Mouse (Mus musculus) CH12.LX (cell line): ENCODE data around the gene Srsf6. TPM values are rescaled to one million over a fixed set of nuclear protein-coding genes. Genes with fewer than 3 reads are reported as not detected.

Experiments used
- DNase-seq: peaks from one replicate; pipeline ENCODE4 v3.0.0-alpha.2; 2013; ENCODE audit errors: extremely low read depth
- H3K27ac ChIP-seq: 2 replicates; pipeline ENCODE4 v1.5.1; 2012; ENCODE audit warnings: low read depth, mild to moderate bottlenecking, control low read depth, moderate library complexity; ENCODE audit not compliant: insufficient read depth
- H3K27me3 ChIP-seq: replicated peaks from 2 replicates; pipeline ENCODE3; 2012; ENCODE audit warnings: inconsistent platforms
- H3K36me3 ChIP-seq, 2 experiments: replicated peaks in 1 of 2; 2 replicates each; pipeline versions ENCODE3 to v1.6.1; 2012; ENCODE audit warnings: inconsistent platforms in 1 of 2, low read length in 1 of 2, mild to moderate bottlenecking in 1 of 2, mixed read lengths in 1 of 2, moderate library complexity in 1 of 2; ENCODE audit not compliant: control insufficient read depth in 1 of 2, insufficient read depth in 1 of 2
- H3K4me1 ChIP-seq, 2 experiments: 2 replicates each; pipeline ENCODE4 v1.6.1; 2012; ENCODE audit warnings: inconsistent platforms in 1 of 2, moderate library complexity in 1 of 2; ENCODE audit not compliant: insufficient read depth in 2 of 2, control insufficient read depth in 1 of 2
- H3K4me2 ChIP-seq: 2 replicates; pipeline ENCODE4 v1.6.1; 2012; ENCODE audit warnings: low read depth, mild to moderate bottlenecking, control low read depth; ENCODE audit not compliant: poor library complexity, insufficient read depth, severe bottlenecking
- H3K4me3 ChIP-seq, 3 experiments: fragments of 150-350 bp in 1 of 3; sonication (generic) in 1 of 3; replicated peaks in 1 of 3; 2 replicates each; pipeline versions ENCODE3 to v1.5.1; 2011 to 2012; ENCODE audit warnings: low read depth in 2 of 3, low read length in 2 of 3, mild to moderate bottlenecking in 2 of 3, moderate library complexity in 2 of 3, control low read depth in 1 of 3, improper control_type of control experiment in 1 of 3, inconsistent platforms in 1 of 3, mixed read lengths in 1 of 3; ENCODE audit not compliant: poor library complexity in 1 of 3
- H3K79me2 ChIP-seq: replicated peaks from 2 replicates; pipeline ENCODE4 v1.6.1; 2012; ENCODE audit warnings: mild to moderate bottlenecking, moderate library complexity; ENCODE audit not compliant: control insufficient read depth, poor library complexity, insufficient read depth, severe bottlenecking; ENCODE audit errors: extremely low read depth
- H3K9ac ChIP-seq: 2 replicates; pipeline ENCODE4 v1.6.1; 2012; ENCODE audit warnings: low read depth, mild to moderate bottlenecking, control low read depth, moderate library complexity; ENCODE audit not compliant: insufficient read depth
- H3K9me3 ChIP-seq: replicated peaks from 2 replicates; pipeline ENCODE3; 2012; ENCODE audit warnings: low read length, inconsistent platforms, mixed read lengths
- BHLHE40 ChIP-seq: IDR thresholded peaks from 2 replicates; pipeline ENCODE4 v1.6.1; 2011; ENCODE audit warnings: mild to moderate bottlenecking, low read depth, low read length, improper control_type of control experiment
- CHD1 ChIP-seq: IDR thresholded peaks from 2 replicates; pipeline ENCODE4 v1.6.1; 2012; ENCODE audit warnings: low read depth, low read length, improper control_type of control experiment, inconsistent platforms
- CTCF ChIP-seq, 2 experiments: IDR thresholded peaks in 1 of 2; conservative IDR thresholded peaks in 1 of 2; 2 replicates each; pipeline ENCODE4 v1.5.1; 2011 to 2012; ENCODE audit warnings: low read depth in 2 of 2, low read length in 2 of 2, improper control_type of control experiment in 1 of 2, inconsistent platforms in 1 of 2, mild to moderate bottlenecking in 1 of 2, moderate library complexity in 1 of 2
- EP300 ChIP-seq: IDR thresholded peaks from 2 replicates; pipeline ENCODE4 v1.6.1; 2011; ENCODE audit warnings: low read length, improper control_type of control experiment
- GABPA ChIP-seq: IDR thresholded peaks from 2 replicates; pipeline ENCODE4 v1.6.1; 2012; ENCODE audit warnings: low read depth, low read length, improper control_type of control experiment, inconsistent platforms; ENCODE audit not compliant: insufficient replicate concordance
- HCFC1 ChIP-seq: IDR thresholded peaks from 2 replicates; pipeline ENCODE4 v1.6.1; 2012; ENCODE audit warnings: low read depth, mild to moderate bottlenecking, inconsistent platforms, low read length, improper control_type of control experiment
- JUND ChIP-seq: conservative IDR thresholded peaks from 2 replicates; pipeline ENCODE4 v1.6.1; 2011; ENCODE audit warnings: low read depth, low read length, improper control_type of control experiment
- KAT2A ChIP-seq: IDR thresholded peaks from 2 replicates; pipeline ENCODE4 v1.6.1; 2012; ENCODE audit warnings: low read length, improper control_type of control experiment, inconsistent platforms; ENCODE audit not compliant: insufficient replicate concordance
- MAX ChIP-seq: IDR thresholded peaks from 2 replicates; pipeline ENCODE4 v1.6.1; 2011; ENCODE audit warnings: low read length, improper control_type of control experiment
- MEF2A ChIP-seq: IDR thresholded peaks from 2 replicates; pipeline ENCODE4 v1.6.1; 2014; ENCODE audit warnings: low read depth, mild to moderate bottlenecking, inconsistent platforms, low read length, improper control_type of control experiment, borderline replicate concordance
- PAX5 ChIP-seq: IDR thresholded peaks from 2 replicates; pipeline ENCODE4 v1.6.1; 2012; ENCODE audit warnings: low read length, inconsistent platforms, mixed read lengths
- POLR2AphosphoS2 ChIP-seq: IDR thresholded peaks from 2 replicates; pipeline ENCODE4 v1.6.1; 2011; ENCODE audit warnings: low read depth, low read length, improper control_type of control experiment
- RAD21 ChIP-seq: IDR thresholded peaks from 2 replicates; pipeline ENCODE4 v1.6.1; 2011; ENCODE audit warnings: low read depth, mild to moderate bottlenecking, low read length, improper control_type of control experiment, moderate library complexity
- RCOR1 ChIP-seq: conservative IDR thresholded peaks from 2 replicates; pipeline ENCODE4 v1.6.1; 2012; ENCODE audit warnings: low read depth, mild to moderate bottlenecking, inconsistent platforms, low read length, improper control_type of control experiment
- SIN3A ChIP-seq: IDR thresholded peaks from 2 replicates; pipeline ENCODE4 v1.6.1; 2012; ENCODE audit warnings: low read length, improper control_type of control experiment, inconsistent platforms
- SMC3 ChIP-seq: IDR thresholded peaks from 2 replicates; pipeline ENCODE4 v1.6.1; 2011; ENCODE audit warnings: low read depth, low read length, improper control_type of control experiment
- TBP ChIP-seq: conservative IDR thresholded peaks from 2 replicates; pipeline ENCODE4 v1.6.1; 2011; ENCODE audit warnings: low read depth, low read length, improper control_type of control experiment
- TCF12 ChIP-seq: IDR thresholded peaks from 2 replicates; pipeline ENCODE4 v1.6.1; 2014; ENCODE audit warnings: low read depth, mild to moderate bottlenecking, inconsistent platforms, low read length, improper control_type of control experiment
- UBTF ChIP-seq: IDR thresholded peaks from 2 replicates; pipeline ENCODE4 v1.6.1; 2012; ENCODE audit warnings: low read depth, mild to moderate bottlenecking, inconsistent platforms, low read length, improper control_type of control experiment, moderate library complexity
- ZKSCAN1 ChIP-seq: IDR thresholded peaks from 2 replicates; pipeline ENCODE4 v1.6.1; 2012; ENCODE audit warnings: low read depth, inconsistent platforms, low read length, improper control_type of control experiment, borderline replicate concordance
- dilution Hi-C: fragments of 300-500 bp; cut with MboI; formaldehyde crosslinking; loops from 2 replicates; pipeline ENCODE4 v1.14.3; 2020; ENCODE audit warnings: low sequenced_read_pairs; ENCODE audit not compliant: extremely low pct_unique_long_range_greater_than_20kb, extremely low pct_ligation_motif_present
- in situ Hi-C: fragments of 300-500 bp; cut with MboI; formaldehyde crosslinking; loops from 3 replicates; pipeline ENCODE4 v1.14.3; 2019; ENCODE audit warnings: low sequenced_read_pairs, low pct_ligation_motif_present, low pct_unique_long_range_greater_than_20kb, mixed read lengths
- polyA plus RNA-seq: library from polyadenylated mRNA; unstranded; fragments of >175 nt; gene quantifications from 2 replicates; pipeline ENCODE4 v1.2.1, GENCODE M21; 2012; ENCODE audit warnings: low read depth; ENCODE audit not compliant: insufficient read length
- total RNA-seq, 2 experiments: library from RNA; depleted of rRNA; stranded (reverse); fragments of 300-350 nt in 1 of 2; fragments of >200 nt in 1 of 2; gene quantifications; 2 replicates each; pipeline ENCODE4 v1.2.3; 2012 to 2014

Gene Srsf6
- total and polyA plus RNA-seq, 3 experiments, result 96.3 to 227 (median 204) TPM

DNA sequence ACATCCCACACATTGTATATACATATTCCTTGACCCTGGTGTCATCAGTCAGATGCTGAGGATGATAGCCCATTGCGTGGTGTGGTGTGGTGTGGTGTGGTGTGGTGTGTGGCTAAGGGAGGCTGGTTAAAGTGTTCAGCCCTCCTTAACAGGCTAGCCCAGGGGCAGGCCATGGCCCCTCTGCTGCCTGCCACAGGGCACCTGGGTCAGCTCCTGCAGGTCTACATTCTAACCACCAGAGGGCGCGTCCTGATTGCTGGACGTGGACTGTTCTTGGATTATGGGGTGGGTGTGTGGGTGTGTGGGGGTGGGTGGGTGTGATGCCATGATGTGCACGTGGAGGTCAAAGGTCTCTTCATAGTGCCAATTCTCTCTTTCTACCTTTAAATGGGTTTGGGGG lies 37.0 kb downstream of the Srsf6 start:
- H3K4me1 ChIP-seq, result no peaks in the 10 kb centered on the region
- no peak overlapping the region for H3K9ac ChIP-seq
- no peaks in the 10 kb centered on the region for H3K9me3 ChIP-seq
- H3K4me3 ChIP-seq, result no peak overlapping the region
- H3K36me3 ChIP-seq, result no peaks in the 10 kb centered on the region
- H3K4me2 ChIP-seq, result no peak overlapping the region
- in situ Hi-C loops, result no loop called here
- H3K79me2 ChIP-seq, result no peaks in the 10 kb centered on the region
- dilution Hi-C loops, result no loop called here
- DNase-seq, result peak; percentile 33
- H3K27me3 ChIP-seq, result peaks cover 65% of the 10 kb centered on the region
- peak in 1 of 2 experiments; percentile 74; a peak in 2 of 4 replicates for TF ChIP-seq CTCF (conservative IDR thresholded peaks at IDR 0.05 in 1 of 2, IDR thresholded peaks at IDR 0.05 in 1 of 2; ENCODE audit: low read depth in 2 of 2, low read length in 2 of 2)
- TF ChIP-seq RAD21, result peak; percentile 44
- TF ChIP-seq SMC3, result peak; percentile 65
- TF ChIP-seq JUND, result no peak
- H3K27ac ChIP-seq, result no peak overlapping the region

DNA sequence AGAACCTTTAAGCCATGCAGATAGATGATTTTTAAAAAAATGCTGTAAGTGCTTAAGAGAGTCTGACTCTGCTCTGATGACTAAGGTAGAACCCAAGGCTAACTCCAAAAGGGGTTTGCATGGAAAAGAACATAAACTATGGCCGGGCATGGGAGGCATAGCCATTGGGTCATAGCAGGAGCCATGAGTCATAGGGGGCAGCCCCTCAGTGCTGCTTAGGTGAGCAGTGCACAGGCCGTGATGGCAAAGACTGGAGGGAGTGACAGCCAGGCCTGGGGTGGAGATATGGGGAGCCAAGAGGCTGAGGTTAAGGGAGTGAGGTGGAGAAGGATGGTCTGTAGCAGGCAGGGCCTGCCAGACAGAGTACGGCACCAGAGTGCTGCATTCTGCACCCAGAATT lies 37.8 kb downstream of the Srsf6 start:
- Histone ChIP-seq H3K4me3 (no peak overlapping the region), H3K36me3 (no peaks in the 10 kb centered on the region), H3K4me2 (no peak overlapping the region), H3K9ac (no peak overlapping the region), H3K27me3 (peaks cover 65% of the 10 kb centered on the region)
- in situ Hi-C loops (no loop called here), dilution Hi-C loops (no loop called here)
- TF ChIP-seq MAX, result no peak
- TF ChIP-seq BHLHE40, result no peak
- TF ChIP-seq UBTF, result no peak
- no peak for TF ChIP-seq SIN3A
- TF ChIP-seq EP300, result no peak
- TF ChIP-seq HCFC1, result no peak
- no peak for TF ChIP-seq TBP
- TF ChIP-seq ZKSCAN1, result no peak
- TF ChIP-seq RCOR1, result no peak
- no peak for TF ChIP-seq MEF2A
- TF ChIP-seq CTCF (conservative IDR thresholded peaks at IDR 0.05 in 1 of 2, IDR thresholded peaks at IDR 0.05 in 1 of 2; ENCODE audit: low read depth in 2 of 2, low read length in 2 of 2), result no peak
- no peak for TF ChIP-seq PAX5
- TF ChIP-seq KAT2A, result no peak
- TF ChIP-seq POLR2AphosphoS2, result no peak
- TF ChIP-seq GABPA, result no peak
- TF ChIP-seq JUND, result no peak
- TF ChIP-seq TCF12, result no peak
- no peak for TF ChIP-seq CHD1
- TF ChIP-seq, all 38 proteins: peak for 0
- H3K9me3 ChIP-seq, result no peaks in the 10 kb centered on the region
- no peak overlapping the region for H3K27ac ChIP-seq
- H3K79me2 ChIP-seq, result no peaks in the 10 kb centered on the region
- DNase-seq, result peak; percentile 22
- H3K4me1 ChIP-seq, result no peaks in the 10 kb centered on the region
